ENCODE assay signal across 8 mouse cellular contexts in the genomic region with DNA sequence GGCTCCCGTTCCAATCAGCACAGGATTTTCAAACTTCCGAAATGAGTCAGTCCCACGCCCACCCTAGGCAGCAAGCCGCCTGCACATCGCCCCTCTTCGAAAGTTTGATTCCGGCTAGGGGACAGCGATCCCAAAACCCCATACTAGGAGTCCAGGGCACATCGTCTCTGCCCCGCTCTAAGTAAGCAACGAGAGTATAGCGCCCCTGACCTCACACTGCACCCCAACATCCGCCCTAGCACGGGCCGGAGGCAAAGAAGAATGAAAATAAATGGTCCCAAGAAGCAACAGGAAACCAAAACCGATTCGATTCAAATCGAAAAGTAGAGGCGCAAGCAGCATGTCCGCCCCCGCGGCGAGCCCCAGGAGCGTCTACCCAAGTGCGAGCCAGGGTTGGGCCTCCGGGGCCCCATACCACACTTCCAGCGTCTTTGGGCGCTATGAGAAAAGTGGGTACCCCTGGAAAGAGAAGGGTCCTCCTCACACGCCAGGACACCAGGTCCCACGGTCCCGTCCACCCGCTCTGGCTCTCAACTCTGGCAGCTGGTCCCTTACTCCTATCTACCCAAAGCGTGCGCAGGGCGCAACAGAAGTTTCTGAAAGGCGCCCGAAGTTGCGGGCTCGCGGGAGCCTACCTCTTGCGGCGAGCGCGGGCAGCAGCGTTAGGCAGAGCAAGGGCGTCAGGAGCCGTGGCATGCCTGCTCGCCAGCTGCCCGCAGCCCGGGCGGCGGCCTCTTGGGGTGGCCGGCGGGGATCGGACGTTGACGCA. TPM values are rescaled to one million over a fixed set of nuclear protein-coding genes. Genes with fewer than 3 reads are reported as not detected.
DNase-seq lines count a peak whose midpoint lies in the region; ATAC-seq and TF ChIP-seq lines count a peak whose summit lies in the region.

No protein-coding gene starts in this region.

- peaks cover 20% of the 10 kb centered on the region for H3K4me1 ChIP-seq in testis, adult 2 months (ENCODE audit: control insufficient read depth, insufficient read depth, low read length)
- peaks cover 86% of the 10 kb centered on the region for H3K4me1 ChIP-seq in embryonic facial prominence, embryonic 15.5 days
- H3K4me1 ChIP-seq in intestine, embryonic 15.5 days (replicated peaks): peaks cover 65% of the 10 kb centered on the region
- peaks cover 87% of the 10 kb centered on the region for H3K4me1 ChIP-seq in midbrain, embryonic 13.5 days (replicated peaks)

- under 1% methylated on average over 57 of the region's 57 CpGs for WGBS in embryonic facial prominence, embryonic 15.5 days
- under 1% methylated on average over 57 of the region's 57 CpGs for WGBS in intestine, embryonic 15.5 days
- WGBS in midbrain, embryonic 13.5 days: under 1% methylated on average over 57 of the region's 57 CpGs

- intact Hi-C loops in left cerebral cortex, postnatal 25 days (cut with DNase I): no loop called here

- H3K4me3 ChIP-seq in testis, adult 2 months (ENCODE audit: control insufficient read depth, low read depth, low read length): peak overlapping the region; percentile 77
- peak overlapping the region; percentile 88 for H3K4me3 ChIP-seq in embryonic facial prominence, embryonic 15.5 days (replicated peaks)
- peak overlapping the region; percentile 81 for H3K4me3 ChIP-seq in intestine, embryonic 15.5 days (replicated peaks)
- peak overlapping the region; percentile 67 for H3K4me3 ChIP-seq in midbrain, embryonic 13.5 days (replicated peaks)

- peak overlapping the region; percentile 84 for H3K4me2 ChIP-seq in embryonic facial prominence, embryonic 15.5 days (replicated peaks)
- peak overlapping the region; percentile 88 for H3K4me2 ChIP-seq in intestine, embryonic 15.5 days (replicated peaks)
- H3K4me2 ChIP-seq in midbrain, embryonic 13.5 days (replicated peaks): peak overlapping the region; percentile 76

- no peak for TF ChIP-seq CTCF in testis, adult 2 months (IDR thresholded peaks at IDR 0.05; ENCODE audit: control insufficient read depth, insufficient read depth, insufficient replicate concordance, low read depth, low read length)

- ATAC-seq in embryonic facial prominence, embryonic 15.5 days (ENCODE audit: insufficient number of reproducible peaks, low FRiP score, low TSS enrichment, low read depth): 0 out of 2 replicates have a peak, but pooled peaks have one; percentile 16
- ATAC-seq in intestine, embryonic 15.5 days: no peak; the same call in 1 of the 2 replicates
- no peak for ATAC-seq in midbrain, embryonic 13.5 days

- no peaks in the 10 kb centered on the region for H3K36me3 ChIP-seq in testis, adult 2 months (ENCODE audit: control insufficient read depth, insufficient read depth, low read length)
- H3K36me3 ChIP-seq in embryonic facial prominence, embryonic 15.5 days: no peaks in the 10 kb centered on the region
- H3K36me3 ChIP-seq in intestine, embryonic 15.5 days: 0 out of 2 replicates have a peak, but pooled peaks cover 2% of the 10 kb centered on the region
- no peaks in the 10 kb centered on the region for H3K36me3 ChIP-seq in midbrain, embryonic 13.5 days

- TF ChIP-seq POLR2A in testis, adult 2 months (IDR thresholded peaks at IDR 0.05; ENCODE audit: control insufficient read depth, low read depth, low read length): no peak

- H3K9ac ChIP-seq in embryonic facial prominence, embryonic 15.5 days: peak overlapping the region; percentile 85
- H3K9ac ChIP-seq in intestine, embryonic 15.5 days: peak overlapping the region; percentile 86
- peak overlapping the region; percentile 87 for H3K9ac ChIP-seq in midbrain, embryonic 13.5 days (replicated peaks)

- H3K27ac ChIP-seq in testis, adult 2 months (ENCODE audit: control insufficient read depth, insufficient read depth, low read depth, low read length): no peak overlapping the region
- peak overlapping the region; percentile 88 for H3K27ac ChIP-seq in embryonic facial prominence, embryonic 15.5 days (replicated peaks)
- H3K27ac ChIP-seq in intestine, embryonic 15.5 days: peak overlapping the region; percentile 84
- H3K27ac ChIP-seq in midbrain, embryonic 13.5 days: peak overlapping the region; percentile 89

- no peaks in the 10 kb centered on the region; the same call in 1 of the 2 replicates for H3K27me3 ChIP-seq in testis, adult 2 months (ENCODE audit: control insufficient read depth, insufficient read depth, low read length)
- no peaks in the 10 kb centered on the region for H3K27me3 ChIP-seq in embryonic facial prominence, embryonic 15.5 days
- H3K27me3 ChIP-seq in intestine, embryonic 15.5 days (replicated peaks): no peaks in the 10 kb centered on the region
- H3K27me3 ChIP-seq in midbrain, embryonic 13.5 days: peaks cover 29% of the 10 kb centered on the region

- DNase-seq in testis, postnatal 14 days (ENCODE audit: low spot score): no peak
- peak; percentile 48 to 54 for DNase-seq in thymus, postnatal 10 days (ENCODE audit: low spot score in 2 of 2)
- DNase-seq in gastrocnemius, postnatal 4 days (ENCODE audit: low spot score in 2 of 2): no peak
- no peak for DNase-seq in left cerebral cortex, postnatal 25 days (ENCODE audit: low spot score in 2 of 2)

- no peaks in the 10 kb centered on the region for H3K9me3 ChIP-seq in embryonic facial prominence, embryonic 15.5 days (replicated peaks)
- no peaks in the 10 kb centered on the region for H3K9me3 ChIP-seq in intestine, embryonic 15.5 days
- no peaks in the 10 kb centered on the region for H3K9me3 ChIP-seq in midbrain, embryonic 13.5 days

RNA-seq across cellular contexts. Expression of a gene that starts 13.4 kb away (rescaled TPM):
- polyA plus RNA-seq in testis, adult 2 months (2012; rRNA removed): 3.0 TPM in 2 replicates
- polyA plus RNA-seq in embryonic facial prominence, embryonic 15.5 days (2015; fragmentation: Nextera tagmentation; extraction: Ambion mirVana): 26.0 and 30.3 TPM in 2 replicates
- polyA plus RNA-seq in intestine, embryonic 15.5 days (2015; fragmentation: Nextera tagmentation; extraction: Ambion mirVana): 11.3 and 12.2 TPM in 2 replicates
- 21.4 and 27.9 TPM in 2 replicates for polyA plus RNA-seq in midbrain, embryonic 13.5 days (2015; fragmentation: Nextera tagmentation; extraction: Ambion mirVana)
- total RNA-seq in gastrocnemius, postnatal 4 days (2021): 10 to 100 TPM; 48.4 to 52.9 TPM
- total RNA-seq in left cerebral cortex, postnatal 25 days (2021): 10 to 100 TPM; 17.4 to 28.9 TPM

RNA-seq across cellular contexts. Expression of a gene that starts 58.0 kb away (rescaled TPM):
- 58.1 and 58.6 TPM in 2 replicates for polyA plus RNA-seq in testis, adult 2 months (2012; rRNA removed)
- polyA plus RNA-seq in embryonic facial prominence, embryonic 15.5 days (2015; fragmentation: Nextera tagmentation; extraction: Ambion mirVana): 25.9 and 27.0 TPM in 2 replicates
- 20.2 and 24.7 TPM in 2 replicates for polyA plus RNA-seq in intestine, embryonic 15.5 days (2015; fragmentation: Nextera tagmentation; extraction: Ambion mirVana)
- polyA plus RNA-seq in midbrain, embryonic 13.5 days (2015; fragmentation: Nextera tagmentation; extraction: Ambion mirVana): 21.3 and 22.8 TPM in 2 replicates
- 10 to 100 TPM; 40.9 to 45.4 TPM for total RNA-seq in gastrocnemius, postnatal 4 days (2021)
- total RNA-seq in left cerebral cortex, postnatal 25 days (2021): 10 to 100 TPM; 43.1 to 49.2 TPM

Comparison
In these comparisons a context has a peak if more than half of its experiments do, and no peak if none do; other contexts are left out.
1. DNase-seq: peak in thymus, postnatal 10 days (2 of 2); none in testis, postnatal 14 days (single experiment), gastrocnemius, postnatal 4 days (0 of 2) and left cerebral cortex, postnatal 25 days (0 of 2).
2. Peak in every context shown above with its lines, with median percentiles within 50 percentile points of each other: H3K4me3 ChIP-seq, H3K4me2 ChIP-seq and H3K9ac ChIP-seq.